ENCODE assay signal across 15 mouse cellular contexts in genomic region chr3:108131821-108132220, GRCm38 (mm10). TPM values are rescaled to one million over a fixed set of nuclear protein-coding genes. Genes with fewer than 3 reads are reported as not detected.
DNase-seq lines count a peak whose midpoint lies in the region; ATAC-seq and TF ChIP-seq lines count a peak whose summit lies in the region.
"Had no signal": no experiment of that assay in that cellular context is flagged by ENCODE, and none has a peak within 500 bp of the region (broad histone marks: within the 10 kb centered on the region; RNA-seq: fewer than 3 reads in every experiment).

No protein-coding gene starts in this region.

- no peak for TF ChIP-seq CTCF in heart, adult 2 months (IDR thresholded peaks at IDR 0.05)
- no peak for TF ChIP-seq CTCF in heart, postnatal 0 days (IDR thresholded peaks at IDR 0.05; ENCODE audit: low read depth)

- WGBS in heart, embryonic 16.5 days, result 28% methylated on average over 1 of the region's 1 CpGs
- 41% methylated on average over 1 of the region's 1 CpGs for WGBS in heart, adult 2 months
- WGBS in heart, postnatal 0 days, result 29% methylated on average over 1 of the region's 1 CpGs
- WGBS in liver, embryonic 16.5 days (ENCODE audit: insufficient replicate concordance), result 56% methylated on average over 1 of the region's 1 CpGs
- 88% methylated on average over 1 of the region's 1 CpGs for WGBS in forebrain, embryonic 11.5 days

- TF ChIP-seq EP300 in heart, adult 2 months (IDR thresholded peaks at IDR 0.05; ENCODE audit: insufficient read depth, low read depth, low read length), result no peak
- no peak for TF ChIP-seq EP300 in heart, postnatal 0 days (IDR thresholded peaks at IDR 0.05; ENCODE audit: low read depth)

- 0 out of 2 replicates have a peak, but pooled peaks have one; percentile 55 for ATAC-seq in heart, embryonic 16.5 days (replicated peaks; ENCODE audit: extremely low read depth, insufficient read depth, low FRiP score)
- ATAC-seq in heart, postnatal 0 days (ENCODE audit: insufficient read depth, low read depth), result peak; percentile 78; the same call in 1 of the 2 replicates
- ATAC-seq in liver, embryonic 16.5 days (ENCODE audit: low read depth), result no peak
- no peak for ATAC-seq in erythroblast, adult 5-6 weeks (replicated peaks; ENCODE audit: low FRiP score, poor library complexity, severe bottlenecking)
- no peak for ATAC-seq in forebrain, embryonic 11.5 days (replicated peaks; ENCODE audit: low FRiP score)

- H3K27me3 ChIP-seq in heart, embryonic 16.5 days (ENCODE audit: control insufficient read depth, insufficient read depth, low read length), result no peaks in the 10 kb centered on the region
- no peaks in the 10 kb centered on the region for H3K27me3 ChIP-seq in heart, adult 2 months (ENCODE audit: control insufficient read depth, insufficient read depth, low read length)
- H3K27me3 ChIP-seq in heart, postnatal 0 days (ENCODE audit: control insufficient read depth, insufficient read depth, low read length), result no peaks in the 10 kb centered on the region
- no peaks in the 10 kb centered on the region for H3K27me3 ChIP-seq in liver, embryonic 16.5 days (ENCODE audit: control insufficient read depth, insufficient read depth, low read depth, low read length)
- no peaks in the 10 kb centered on the region for H3K27me3 ChIP-seq in forebrain, embryonic 11.5 days (ENCODE audit: control insufficient read depth, insufficient read depth, low read length)
- H3K27me3 ChIP-seq: midbrain, embryonic 13.5 days had no signal

- no peak overlapping the region for H3K4me2 ChIP-seq in heart, embryonic 16.5 days (ENCODE audit: low read depth, low read length)
- H3K4me2 ChIP-seq in heart, postnatal 0 days (ENCODE audit: low read depth, low read length), result no peak overlapping the region
- H3K4me2 ChIP-seq in liver, embryonic 16.5 days (ENCODE audit: low read depth, low read length), result no peak overlapping the region
- H3K4me2 ChIP-seq in forebrain, embryonic 11.5 days (ENCODE audit: low read depth, low read length, severe bottlenecking), result no peak overlapping the region
- H3K4me2 ChIP-seq: lung, embryonic 14.5 days; midbrain, embryonic 13.5 days had no signal

- no peak overlapping the region for H3K9ac ChIP-seq in heart, embryonic 16.5 days (ENCODE audit: low read length)
- H3K9ac ChIP-seq in heart, adult 2 months (ENCODE audit: low read depth, low read length), result no peak overlapping the region
- no peak overlapping the region for H3K9ac ChIP-seq in heart, postnatal 0 days (replicated peaks; ENCODE audit: low read depth, low read length)
- no peak overlapping the region for H3K9ac ChIP-seq in liver, embryonic 16.5 days (ENCODE audit: low read depth, low read length)
- H3K9ac ChIP-seq in forebrain, embryonic 11.5 days (ENCODE audit: low read length), result no peak overlapping the region
- H3K9ac ChIP-seq: lung, embryonic 14.5 days; midbrain, embryonic 13.5 days had no signal

- H3K79me2 ChIP-seq in heart, adult 2 months (replicated peaks; ENCODE audit: control insufficient read depth, insufficient read depth, low read length), result peaks cover 14% of the 10 kb centered on the region

- no peaks in the 10 kb centered on the region for H3K36me3 ChIP-seq in heart, embryonic 16.5 days (ENCODE audit: control insufficient read depth, insufficient read depth)
- peaks cover 12% of the 10 kb centered on the region; the same call in 1 of the 2 replicates for H3K36me3 ChIP-seq in heart, adult 2 months (ENCODE audit: control insufficient read depth, insufficient read depth, low read length)
- no peaks in the 10 kb centered on the region; the same call in 1 of the 2 replicates for H3K36me3 ChIP-seq in heart, postnatal 0 days (replicated peaks; ENCODE audit: control insufficient read depth, insufficient read depth, low read length)
- no peaks in the 10 kb centered on the region for H3K36me3 ChIP-seq in liver, embryonic 16.5 days (ENCODE audit: control insufficient read depth, insufficient read depth)
- no peaks in the 10 kb centered on the region for H3K36me3 ChIP-seq in forebrain, embryonic 11.5 days (ENCODE audit: control insufficient read depth, insufficient read depth, low read length)
- H3K36me3 ChIP-seq: midbrain, embryonic 13.5 days had no signal

- H3K4me3 ChIP-seq in heart, embryonic 16.5 days (ENCODE audit: low read length), result no peak overlapping the region
- H3K4me3 ChIP-seq in heart, adult 2 months, result no peak overlapping the region
- H3K4me3 ChIP-seq in heart, postnatal 0 days (ENCODE audit: low read depth, low read length), result no peak overlapping the region
- no peak overlapping the region for H3K4me3 ChIP-seq in liver, embryonic 16.5 days (ENCODE audit: low read depth, low read length)
- H3K4me3 ChIP-seq in forebrain, embryonic 11.5 days (ENCODE audit: low read depth, low read length), result no peak overlapping the region
- H3K4me3 ChIP-seq: left cerebral cortex, adult 2 months; midbrain, embryonic 13.5 days had no signal

- no peaks in the 10 kb centered on the region for H3K9me3 ChIP-seq in heart, embryonic 16.5 days (replicated peaks; ENCODE audit: control insufficient read depth, low read length)
- H3K9me3 ChIP-seq in heart, postnatal 0 days (replicated peaks; ENCODE audit: control insufficient read depth, low read length), result no peaks in the 10 kb centered on the region
- no peaks in the 10 kb centered on the region for H3K9me3 ChIP-seq in liver, embryonic 16.5 days (replicated peaks; ENCODE audit: control insufficient read depth, low read length)
- no peaks in the 10 kb centered on the region for H3K9me3 ChIP-seq in forebrain, embryonic 11.5 days (ENCODE audit: control insufficient read depth, low read length)
- H3K9me3 ChIP-seq: midbrain, embryonic 13.5 days had no signal

- H3K27ac ChIP-seq in heart, embryonic 16.5 days (ENCODE audit: low read length), result peak overlapping the region; percentile 55
- no peak overlapping the region for H3K27ac ChIP-seq in heart, adult 2 months
- H3K27ac ChIP-seq in heart, postnatal 0 days (ENCODE audit: low read depth), result peak overlapping the region; percentile 36
- H3K27ac ChIP-seq in liver, embryonic 16.5 days (ENCODE audit: low read length), result peak overlapping the region; percentile 69
- no peak overlapping the region for H3K27ac ChIP-seq in forebrain, embryonic 11.5 days (ENCODE audit: low read depth, low read length)
- H3K27ac ChIP-seq: left cerebral cortex, adult 2 months; midbrain, embryonic 13.5 days had no signal

- peaks cover 43% of the 10 kb centered on the region for H3K4me1 ChIP-seq in heart, embryonic 16.5 days (ENCODE audit: control insufficient read depth, insufficient read depth, low read length)
- H3K4me1 ChIP-seq in heart, adult 2 months (ENCODE audit: control insufficient read depth, insufficient read depth, low read length), result peaks cover 14% of the 10 kb centered on the region
- peaks cover 18% of the 10 kb centered on the region for H3K4me1 ChIP-seq in heart, postnatal 0 days (ENCODE audit: control insufficient read depth, insufficient read depth)
- peaks cover 58% of the 10 kb centered on the region for H3K4me1 ChIP-seq in liver, embryonic 16.5 days (ENCODE audit: control insufficient read depth, low read depth, low read length)
- H3K4me1 ChIP-seq in forebrain, embryonic 11.5 days (replicated peaks; ENCODE audit: control insufficient read depth, insufficient read depth, low read length), result no peaks in the 10 kb centered on the region; the same call in 1 of the 2 replicates

- peak; percentile 23 for DNase-seq in adrenal gland, postnatal 14 days
- no peak for DNase-seq in adrenal gland, adult 8-10 months
- no peak for DNase-seq in heart, adult 2 months
- peak; percentile 41 for DNase-seq in heart, postnatal 0 days (ENCODE audit: low spot score)
- no peak for DNase-seq in forebrain, embryonic 11.5 days (ENCODE audit: low spot score)
- DNase-seq: adrenal gland, postnatal 25 days; thymus, adult 18-20 months had no signal

- no peak for TF ChIP-seq POLR2A in heart, adult 2 months (IDR thresholded peaks at IDR 0.05; ENCODE audit: insufficient read depth, low read depth, low read length)

- intact Hi-C loops in heart, adult 2 months (cut with DNase I), result no loop called here

RNA-seq across cellular contexts. Expression of gene Gnai3, which starts 14.1 kb away (rescaled TPM):
- total RNA-seq in adrenal gland, postnatal 14 days (2021), result 134 and 140 TPM in 2 replicates
- total RNA-seq in adrenal gland, adult 8-10 months (2022), result 100 to 1,000 TPM; 137 to 154 (median 149) TPM
- polyA plus RNA-seq in heart, embryonic 16.5 days (2015; fragmentation: Nextera tagmentation; extraction: Ambion mirVana), result 77.0 and 85.5 TPM in 2 replicates
- 10 to 100 TPM; 16.5 to 18.1 TPM for total RNA-seq in heart, adult 2 months (2021)
- 7.5 and 18.7 TPM in 2 replicates for polyA plus RNA-seq in heart, adult 2 months (2012; rRNA removed)
- total RNA-seq in heart, postnatal 0 days (2014; rRNA removed; ENCODE audit: low replicate concordance), result 30.2 and 41.0 TPM in 2 replicates
- 35.8 and 37.4 TPM in 2 replicates for polyA plus RNA-seq in heart, postnatal 0 days (2015; fragmentation: Nextera tagmentation; extraction: Ambion mirVana)
- polyA plus RNA-seq in liver, embryonic 16.5 days (2015; fragmentation: Nextera tagmentation; extraction: Ambion mirVana), result 69.9 and 73.7 TPM in 2 replicates
- total RNA-seq in erythroblast, adult 5-6 weeks (2015; ENCODE audit: low replicate concordance), result 46.8 and 63.4 TPM in 2 replicates
- total RNA-seq in erythroblast, adult 5-6 weeks (2017; ENCODE audit: low replicate concordance), result 38.2 and 46.0 TPM in 2 replicates
- polyA plus RNA-seq in forebrain, embryonic 11.5 days (2014; fragmentation: Nextera tagmentation; extraction: Ambion mirVana), result 210 and 213 TPM in 2 replicates

RNA-seq across cellular contexts. Expression of gene Gpr61, which starts 22.9 kb away (rescaled TPM):
- 0.23 TPM in 1 of 2 replicates, not detected in the other for total RNA-seq in adrenal gland, postnatal 14 days (2021)
- total RNA-seq in adrenal gland, adult 8-10 months (2022), result 1 to 10 TPM in 1 of 4 experiments, under 1 TPM in 3; 0.31 to 1.1 (median 0.71) TPM
- 0.05 and 0.12 TPM in 2 replicates for polyA plus RNA-seq in heart, embryonic 16.5 days (2015; fragmentation: Nextera tagmentation; extraction: Ambion mirVana)
- not detected for total RNA-seq in heart, adult 2 months (2021)
- polyA plus RNA-seq in heart, adult 2 months (2012; rRNA removed), result 0.04 TPM in 1 of 2 replicates, not detected in the other
- 0.04 TPM in 1 of 2 replicates, not detected in the other for total RNA-seq in heart, postnatal 0 days (2014; rRNA removed; ENCODE audit: low replicate concordance)
- polyA plus RNA-seq in heart, postnatal 0 days (2015; fragmentation: Nextera tagmentation; extraction: Ambion mirVana), result 0.05 and 0.11 TPM in 2 replicates
- polyA plus RNA-seq in liver, embryonic 16.5 days (2015; fragmentation: Nextera tagmentation; extraction: Ambion mirVana), result 0.02 TPM in 1 of 2 replicates, not detected in the other
- not detected in 2 replicates for total RNA-seq in erythroblast, adult 5-6 weeks (2015; ENCODE audit: low replicate concordance)
- not detected in 2 replicates for total RNA-seq in erythroblast, adult 5-6 weeks (2017; ENCODE audit: low replicate concordance)
- polyA plus RNA-seq in forebrain, embryonic 11.5 days (2014; fragmentation: Nextera tagmentation; extraction: Ambion mirVana), result 0.25 and 0.32 TPM in 2 replicates
- polyA plus RNA-seq: gonadal fat pad, adult 2 months; spleen, adult 2 months had no signal

RNA-seq across cellular contexts. Expression of gene Gnat2, which starts 39.2 kb away (rescaled TPM):
- total RNA-seq in adrenal gland, postnatal 14 days (2021), result 9.8 and 12.6 TPM in 2 replicates
- 10 to 100 TPM; 14.7 to 22.5 (median 17.6) TPM for total RNA-seq in adrenal gland, adult 8-10 months (2022)
- polyA plus RNA-seq in heart, embryonic 16.5 days (2015; fragmentation: Nextera tagmentation; extraction: Ambion mirVana), result 0.71 and 0.79 TPM in 2 replicates
- total RNA-seq in heart, adult 2 months (2021), result under 1 TPM in 1 of 2 experiments, not detected in 1; 0.11 TPM
- not detected in 2 replicates for polyA plus RNA-seq in heart, adult 2 months (2012; rRNA removed)
- total RNA-seq in heart, postnatal 0 days (2014; rRNA removed; ENCODE audit: low replicate concordance), result 0.19 TPM in 1 of 2 replicates, not detected in the other
- polyA plus RNA-seq in heart, postnatal 0 days (2015; fragmentation: Nextera tagmentation; extraction: Ambion mirVana), result 0.45 and 1.1 TPM in 2 replicates
- 3.8 and 4.1 TPM in 2 replicates for polyA plus RNA-seq in liver, embryonic 16.5 days (2015; fragmentation: Nextera tagmentation; extraction: Ambion mirVana)
- 0.84 TPM in 1 of 2 replicates, not detected in the other for total RNA-seq in erythroblast, adult 5-6 weeks (2015; ENCODE audit: low replicate concordance)
- 0.09 and 0.56 TPM in 2 replicates for total RNA-seq in erythroblast, adult 5-6 weeks (2017; ENCODE audit: low replicate concordance)
- polyA plus RNA-seq in forebrain, embryonic 11.5 days (2014; fragmentation: Nextera tagmentation; extraction: Ambion mirVana), result 0.33 and 0.99 TPM in 2 replicates
- total RNA-seq: left cerebral cortex, adult 2 months had no signal

RNA-seq across cellular contexts. Expression of gene Ampd2, which starts 45.4 kb away (rescaled TPM):
- 117 and 124 TPM in 2 replicates for total RNA-seq in adrenal gland, postnatal 14 days (2021)
- total RNA-seq in adrenal gland, adult 8-10 months (2022), result 100 to 1,000 TPM; 152 to 212 (median 184) TPM
- 27.1 and 29.2 TPM in 2 replicates for polyA plus RNA-seq in heart, embryonic 16.5 days (2015; fragmentation: Nextera tagmentation; extraction: Ambion mirVana)
- 1 to 10 TPM; 4.1 to 4.6 TPM for total RNA-seq in heart, adult 2 months (2021)
- polyA plus RNA-seq in heart, adult 2 months (2012; rRNA removed), result 25.9 and 26.3 TPM in 2 replicates
- 17.3 and 77.9 TPM in 2 replicates for total RNA-seq in heart, postnatal 0 days (2014; rRNA removed; ENCODE audit: low replicate concordance)
- polyA plus RNA-seq in heart, postnatal 0 days (2015; fragmentation: Nextera tagmentation; extraction: Ambion mirVana), result 12.7 and 12.8 TPM in 2 replicates
- 76.4 and 79.6 TPM in 2 replicates for polyA plus RNA-seq in liver, embryonic 16.5 days (2015; fragmentation: Nextera tagmentation; extraction: Ambion mirVana)
- total RNA-seq in erythroblast, adult 5-6 weeks (2015; ENCODE audit: low replicate concordance), result 7.1 and 8.6 TPM in 2 replicates
- 3.1 and 14.5 TPM in 2 replicates for total RNA-seq in erythroblast, adult 5-6 weeks (2017; ENCODE audit: low replicate concordance)
- 45.1 and 45.7 TPM in 2 replicates for polyA plus RNA-seq in forebrain, embryonic 11.5 days (2014; fragmentation: Nextera tagmentation; extraction: Ambion mirVana)

RNA-seq across cellular contexts. Expression of gene Amigo1, which starts 54.3 kb away (rescaled TPM):
- total RNA-seq in adrenal gland, postnatal 14 days (2021), result 19.3 and 19.5 TPM in 2 replicates
- 10 to 100 TPM; 24.4 to 36.9 (median 31.6) TPM for total RNA-seq in adrenal gland, adult 8-10 months (2022)
- polyA plus RNA-seq in heart, embryonic 16.5 days (2015; fragmentation: Nextera tagmentation; extraction: Ambion mirVana), result 2.5 and 3.5 TPM in 2 replicates
- total RNA-seq in heart, adult 2 months (2021), result 10 to 100 TPM; 16.8 to 17.7 TPM
- 16.4 and 18.6 TPM in 2 replicates for polyA plus RNA-seq in heart, adult 2 months (2012; rRNA removed)
- total RNA-seq in heart, postnatal 0 days (2014; rRNA removed; ENCODE audit: low replicate concordance), result 5.0 and 11.9 TPM in 2 replicates
- polyA plus RNA-seq in heart, postnatal 0 days (2015; fragmentation: Nextera tagmentation; extraction: Ambion mirVana), result 3.5 and 3.8 TPM in 2 replicates
- polyA plus RNA-seq in liver, embryonic 16.5 days (2015; fragmentation: Nextera tagmentation; extraction: Ambion mirVana), result 0.61 and 0.64 TPM in 2 replicates
- total RNA-seq in erythroblast, adult 5-6 weeks (2015; ENCODE audit: low replicate concordance), result not detected in 2 replicates
- total RNA-seq in erythroblast, adult 5-6 weeks (2017; ENCODE audit: low replicate concordance), result 0.77 TPM in 1 of 2 replicates, not detected in the other
- polyA plus RNA-seq in forebrain, embryonic 11.5 days (2014; fragmentation: Nextera tagmentation; extraction: Ambion mirVana), result 4.2 and 5.2 TPM in 2 replicates

Comparison
In these comparisons a context has a peak if more than half of its experiments do, and no peak if none do; other contexts are left out.
1. DNase-seq: peak in adrenal gland, postnatal 14 days (single experiment) and heart, postnatal 0 days (single experiment); none in adrenal gland, adult 8-10 months (single experiment), heart, adult 2 months (0 of 2) and forebrain, embryonic 11.5 days (single experiment).
2. H3K27ac ChIP-seq: peak in heart, embryonic 16.5 days (single experiment), heart, postnatal 0 days (single experiment) and liver, embryonic 16.5 days (single experiment); none in heart, adult 2 months (single experiment) and forebrain, embryonic 11.5 days (single experiment).
3. ATAC-seq: peak in heart, embryonic 16.5 days (single experiment) and heart, postnatal 0 days (single experiment); none in liver, embryonic 16.5 days (single experiment), erythroblast, adult 5-6 weeks (single experiment) and forebrain, embryonic 11.5 days (single experiment).